Mouse (Mus musculus) brain, embryonic 14.5 days (tissue): ENCODE measurements at regions not wholly inside any gene's neighbourhood (a gene's known extent, or its start where the extent isn't known, plus 50 kb on each side); places are given as distances from the start of the nearest gene placed in this dataset.

Source experiments
- CTCF ChIP-seq: fragments of 200-500 bp; IDR thresholded peaks from 2 replicates; pipeline ENCODE4 v1.5.1; 2012; ENCODE audit warnings: inconsistent platforms, mild to moderate bottlenecking, moderate library complexity, borderline replicate concordance; ENCODE audit not compliant: insufficient read depth, insufficient read length; ENCODE audit errors: extremely low read depth
- POLR2A ChIP-seq: fragments of 200-500 bp; IDR thresholded peaks from 2 replicates; pipeline ENCODE4 v1.6.1; 2012; ENCODE audit warnings: mild to moderate bottlenecking, inconsistent platforms, borderline replicate concordance; ENCODE audit not compliant: poor library complexity, insufficient read depth, insufficient read length, severe bottlenecking; ENCODE audit errors: extremely low read depth

- TF ChIP-seq CTCF (no peak), POLR2A (no peak)
Observed at GRCm38 (mm10) chr1:191459066-191459465, 56.0 kb upstream of the Ppp2r5a start.
